Mouse (Mus musculus): ENCODE data around the gene Zfp592.

Zfp592 gene

DNA sequence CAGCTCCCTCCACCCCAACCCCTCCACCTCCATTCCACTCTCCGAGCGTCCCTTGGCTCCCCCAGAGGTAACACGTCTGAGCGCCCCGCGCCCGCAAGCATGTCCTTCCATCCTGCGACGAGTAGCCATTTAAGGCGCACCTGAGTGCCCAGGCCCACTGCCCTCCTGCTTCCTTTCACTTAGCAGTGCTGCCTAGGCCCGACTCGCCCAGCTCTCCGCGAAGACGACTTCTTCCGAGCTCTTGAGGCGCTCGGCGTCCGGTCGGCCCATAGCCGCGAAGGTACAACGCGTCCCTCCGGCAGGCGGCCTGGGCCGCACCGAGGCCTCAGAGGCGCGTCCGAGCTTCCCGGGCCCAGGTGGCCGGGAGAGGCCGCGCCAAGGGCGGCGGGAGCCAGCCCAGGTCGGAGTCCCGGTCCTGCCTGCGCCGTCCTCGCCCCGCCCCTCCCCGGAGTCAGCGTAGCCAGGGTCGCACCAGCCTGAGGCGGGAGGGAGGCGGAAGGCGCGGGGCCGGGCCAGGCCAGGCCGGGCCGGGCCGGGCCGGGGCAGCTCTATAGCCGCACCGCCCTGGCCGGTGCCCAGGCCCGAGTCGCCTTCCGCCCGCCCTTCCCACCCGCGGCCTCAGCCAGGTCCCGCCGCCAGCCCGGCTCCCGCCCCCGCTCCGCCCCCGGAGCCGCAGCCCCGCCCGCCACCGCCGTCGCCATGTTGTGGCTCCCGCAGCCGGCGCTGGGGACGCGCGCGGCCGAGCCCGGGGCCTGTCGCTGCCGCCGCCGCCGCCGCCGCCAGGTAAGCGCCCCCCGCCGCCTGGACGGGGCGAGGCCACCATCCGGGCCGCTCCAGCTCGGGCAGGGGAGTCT, at the start of gene Zfp592:
Zfp592 (plus strand) TSS at position 702 of the 854 bp plus-strand sequence.
- in situ Hi-C loops (cut with MboI, MseI): no loop called here

DNA sequence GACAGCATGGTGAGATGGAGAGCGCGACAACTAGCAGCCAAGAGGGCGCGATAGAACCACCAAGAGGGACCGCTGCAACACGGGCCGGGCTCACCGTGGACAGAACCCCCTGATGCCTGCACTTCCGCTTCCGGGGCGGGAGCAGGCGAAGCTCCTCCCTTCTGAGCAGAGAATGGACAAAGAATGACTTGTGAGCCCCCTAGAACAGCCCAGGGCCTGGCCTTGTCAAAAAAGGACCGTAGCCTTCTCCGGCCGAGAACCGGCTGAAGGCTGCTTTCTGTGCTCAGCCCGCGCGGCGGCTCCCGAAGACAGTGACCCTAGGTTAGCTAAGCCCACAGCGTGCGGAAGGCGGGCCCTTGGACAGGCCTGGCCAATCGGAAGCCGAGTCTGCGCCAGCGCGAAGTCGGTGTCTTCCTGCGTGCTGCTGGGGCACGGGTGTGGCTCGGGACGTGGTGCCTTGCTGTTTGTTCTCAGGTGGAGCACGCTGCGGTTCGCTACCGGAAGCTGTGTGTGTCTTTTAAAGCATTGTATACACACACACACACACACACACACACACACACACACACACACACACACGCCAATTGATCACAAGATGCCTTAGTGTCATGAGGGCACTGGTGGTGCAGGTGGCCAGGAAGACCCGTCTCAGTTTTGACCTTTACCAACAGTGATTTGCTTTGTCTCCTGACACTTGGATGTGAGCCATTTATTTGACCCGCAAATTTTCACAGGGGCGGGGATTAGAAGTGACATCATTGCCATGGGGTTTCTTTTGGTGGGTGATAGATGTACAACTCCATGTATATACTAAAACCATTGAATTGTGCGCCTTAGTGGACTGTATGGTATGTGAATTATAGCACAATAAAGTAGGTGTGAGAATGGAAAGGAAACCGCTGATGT, 45.8 kb upstream of the Zfp592 start, which contains the start of gene Sec11a:
Sec11a (minus strand) TSS at position 336 of the 906 bp plus-strand sequence.
- in situ Hi-C loops (cut with MboI, MseI): no loop called here

DNA sequence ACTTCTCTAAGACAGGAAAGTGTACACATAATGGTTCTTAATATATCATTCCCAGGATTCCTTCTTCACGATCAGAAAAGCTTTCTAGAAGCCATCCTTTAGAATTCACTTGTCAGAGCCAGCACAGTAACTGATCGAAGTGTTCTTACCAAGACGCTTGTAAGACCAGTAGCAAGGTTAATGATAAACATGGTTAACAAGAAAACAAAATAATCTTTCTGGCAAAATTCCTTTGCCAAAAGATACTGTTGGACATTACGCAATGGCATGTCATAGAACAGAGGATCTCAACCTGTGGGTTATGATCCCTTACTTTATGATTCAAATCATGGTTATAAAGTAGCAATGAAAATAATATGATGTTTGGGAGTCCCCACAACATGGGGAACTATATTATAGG, 42.0 kb upstream of the Zfp592 start:
- in situ Hi-C loops (cut with MboI, MseI): loop anchor here (5.0 kb wide), 1 partner anchor 51 kb away; no protein-coding TSS in a partner anchor

DNA sequence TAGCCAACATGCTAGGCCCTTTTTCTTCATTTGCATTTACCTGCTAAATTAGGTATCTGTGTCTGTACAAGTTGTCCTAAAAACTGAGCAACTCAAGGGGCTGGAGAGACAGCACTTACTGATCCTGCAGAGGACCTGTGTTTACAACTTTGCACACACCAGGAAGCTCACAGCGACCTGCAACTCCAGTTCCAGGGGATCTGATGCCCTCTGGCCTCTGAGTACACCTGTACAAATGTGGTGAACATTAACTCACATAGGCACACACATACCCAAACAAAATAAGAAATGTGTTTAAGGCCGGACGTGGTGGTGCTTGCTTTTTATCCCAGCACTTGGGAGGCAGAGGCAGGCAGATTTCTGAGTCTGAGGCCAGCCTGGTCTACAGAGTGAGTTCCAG, 41.3 kb upstream of the Zfp592 start:
- in situ Hi-C loops (cut with MboI, MseI): loop anchor here (5.0 kb wide), 1 partner anchor 50 kb away; no protein-coding TSS in a partner anchor

DNA sequence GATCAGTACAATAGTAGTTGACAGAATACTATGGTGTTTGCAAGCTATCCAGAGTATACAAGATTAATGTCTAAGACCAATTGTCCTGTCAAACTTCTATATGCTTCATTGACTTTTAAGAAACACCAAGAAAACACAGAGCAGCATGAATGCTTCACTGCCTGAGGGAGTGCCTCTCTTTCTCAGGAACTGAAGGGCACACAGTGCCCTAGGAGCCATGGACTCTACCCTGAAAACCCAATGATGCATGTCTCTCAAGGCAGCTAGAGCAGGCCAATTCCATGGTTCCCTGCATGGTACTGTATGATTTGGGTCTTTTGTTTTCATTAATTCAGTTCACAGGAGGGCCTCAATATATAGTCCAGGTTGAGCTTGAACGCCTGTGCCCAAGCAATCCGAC, 39.2 kb upstream of the Zfp592 start:
- in situ Hi-C loops (cut with MboI, MseI): loop anchor here (5.0 kb wide), 1 partner anchor 48 kb away; no protein-coding TSS in a partner anchor

DNA sequence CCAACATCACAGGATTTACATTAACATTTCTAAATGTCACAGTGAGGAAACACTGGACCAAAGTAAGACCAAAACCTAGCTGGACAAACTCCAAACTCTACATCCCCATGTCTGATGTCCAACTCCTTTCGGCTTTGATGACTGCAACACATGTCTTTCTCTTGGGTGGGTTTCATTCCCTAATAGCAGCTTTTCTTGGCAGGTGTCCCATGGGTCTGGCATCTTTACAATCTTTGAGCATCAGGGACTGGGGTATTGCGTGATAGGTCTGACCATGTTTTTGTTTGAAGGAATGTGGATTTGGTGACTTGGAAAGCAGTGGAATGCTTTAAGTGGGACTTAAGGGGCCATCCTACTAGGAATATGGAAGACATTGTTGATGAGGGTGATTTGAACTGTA, 36.6 kb upstream of the Zfp592 start:
- in situ Hi-C loops (cut with MboI, MseI): no loop called here

DNA sequence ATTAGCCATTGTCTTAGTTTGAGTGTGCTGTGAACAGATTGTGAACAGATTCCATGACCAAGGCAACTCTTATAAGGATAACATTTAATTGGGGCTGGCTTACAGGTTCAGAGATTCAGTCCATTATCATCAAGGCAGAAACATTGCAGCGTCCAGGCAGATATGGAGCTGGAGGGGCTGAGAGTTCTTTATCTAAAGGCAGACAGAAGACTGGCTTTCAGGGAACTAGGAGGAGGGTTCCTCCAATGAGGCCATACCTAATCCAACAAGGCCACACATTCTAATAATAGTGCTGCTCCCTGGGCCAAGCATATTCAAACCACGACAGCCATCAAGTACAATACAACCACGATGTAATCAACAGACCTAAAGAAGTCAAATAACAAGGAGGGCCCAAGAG, 34.5 kb upstream of the Zfp592 start:
- in situ Hi-C loops (cut with MboI, MseI): no loop called here

DNA sequence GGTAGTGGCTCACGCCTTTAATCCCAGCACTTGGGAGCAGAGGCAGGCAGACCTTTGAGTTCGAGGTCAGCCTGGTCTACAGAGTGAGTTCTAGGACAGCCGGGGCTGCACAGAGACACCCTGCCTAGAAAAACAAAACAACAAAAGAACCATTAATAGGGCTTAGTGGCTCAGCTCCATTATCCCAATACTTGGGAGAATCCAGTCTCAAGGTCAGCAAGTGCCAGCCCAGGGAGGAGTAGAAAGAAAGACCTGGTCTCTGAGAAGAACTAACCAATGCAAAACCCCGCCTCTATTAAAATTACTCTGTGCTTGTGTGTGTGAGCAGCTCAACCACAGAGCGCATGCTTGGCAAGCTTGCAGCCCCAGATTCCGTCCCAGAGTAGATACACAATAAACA, 30.7 kb upstream of the Zfp592 start:
- in situ Hi-C loops (cut with MboI, MseI): no loop called here

DNA sequence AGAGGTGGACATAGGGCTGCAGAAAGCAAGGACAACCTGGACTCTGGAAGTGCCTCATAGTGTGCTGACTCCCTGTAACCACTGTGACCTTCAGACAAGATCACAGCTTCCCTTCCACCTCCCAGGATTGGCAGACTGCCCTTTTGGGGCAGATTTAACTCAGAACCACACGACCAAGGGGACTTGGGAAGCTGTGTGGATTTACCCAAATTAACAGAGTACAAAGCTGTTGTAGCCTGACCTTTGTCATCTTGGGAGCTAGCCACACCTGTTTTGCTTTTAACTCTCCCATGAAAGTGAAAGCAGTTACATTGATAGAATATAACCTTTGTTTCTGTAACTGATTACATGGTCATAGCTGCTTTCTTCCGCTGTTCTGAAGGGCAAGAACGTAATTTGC, 22.6 kb upstream of the Zfp592 start:
- in situ Hi-C loops (cut with MboI, MseI): loop anchor here (5.0 kb wide), 1 partner anchor 86 kb away; the partner anchor contains the start of gene Alpk3

DNA sequence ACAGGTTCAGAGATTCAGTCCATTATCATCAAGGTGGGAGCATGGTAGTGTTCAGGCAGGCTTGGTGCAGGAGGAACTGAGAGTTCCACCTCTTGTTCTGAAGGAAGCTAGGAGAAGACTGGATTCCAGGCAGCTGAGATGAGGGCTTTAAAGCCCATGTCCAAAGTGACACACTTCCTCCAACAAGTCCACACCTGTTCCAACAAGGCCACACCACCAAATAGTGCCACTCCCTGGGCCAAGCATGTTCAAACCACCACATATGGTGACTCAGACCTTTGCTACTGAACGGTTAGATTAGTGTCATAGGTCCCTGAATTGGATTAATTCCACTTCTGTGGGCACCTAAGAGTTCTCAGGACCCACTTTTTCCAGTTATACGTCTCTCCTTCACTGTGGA, 22.1 kb upstream of the Zfp592 start:
- in situ Hi-C loops (cut with MboI, MseI): loop anchor here (5.0 kb wide), 1 partner anchor 86 kb away; the partner anchor contains the start of gene Alpk3

DNA sequence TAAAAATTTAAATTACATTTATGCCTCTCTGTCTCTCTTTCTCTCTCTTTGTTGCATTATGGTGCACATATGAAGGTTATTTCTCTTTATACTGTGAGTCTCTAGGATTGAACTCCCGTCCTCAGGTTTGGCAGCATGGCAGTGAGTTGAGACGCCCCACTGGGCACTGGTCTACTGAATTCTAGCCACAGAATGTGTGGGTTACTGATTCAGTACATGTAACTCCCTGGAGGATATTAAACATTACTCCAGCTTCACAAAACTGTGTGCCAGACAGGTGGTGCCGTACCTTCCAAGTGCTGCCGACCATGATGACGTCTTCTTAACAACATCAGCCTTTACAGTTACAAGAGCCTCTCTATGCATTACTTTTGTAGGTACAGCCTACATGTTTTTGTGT, 21.4 kb upstream of the Zfp592 start:
- in situ Hi-C loops (cut with MboI, MseI): loop anchor here (5.0 kb wide), 1 partner anchor 85 kb away; the partner anchor contains the start of gene Alpk3

DNA sequence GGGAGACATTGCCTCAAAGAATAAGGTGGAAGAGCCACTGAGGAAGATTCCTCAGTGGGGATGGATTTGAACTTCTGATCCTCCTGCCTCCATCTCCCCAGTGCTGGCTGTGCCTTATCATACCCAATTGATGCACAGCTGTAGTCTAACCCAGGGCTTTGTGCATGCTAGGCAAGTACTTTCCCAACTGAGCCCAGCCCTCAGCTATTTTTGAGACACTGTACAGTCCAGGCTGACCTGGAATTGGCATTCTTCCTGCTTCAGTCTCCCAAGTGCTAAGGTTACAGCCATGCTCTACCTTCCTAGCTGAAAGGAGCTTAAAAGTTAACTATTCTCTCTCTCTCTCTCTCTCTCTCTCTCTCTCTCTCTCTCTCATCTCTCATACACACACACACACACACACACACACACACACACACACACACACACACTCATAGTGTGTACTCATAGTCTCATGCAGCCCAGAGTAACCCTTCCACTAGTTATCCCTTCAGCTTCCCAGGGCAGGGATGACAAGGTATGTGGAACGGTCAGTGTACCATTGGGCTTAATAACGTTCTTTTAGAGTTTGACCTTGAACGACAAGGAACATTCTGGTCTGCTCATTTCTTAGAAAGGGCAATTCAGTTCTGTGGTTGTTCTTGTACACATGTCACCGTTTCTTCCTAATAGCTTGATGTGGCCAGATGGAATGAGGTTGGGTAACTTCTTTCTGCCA, 20.4 kb upstream of the Zfp592 start:
- in situ Hi-C loops (cut with MboI, MseI): loop anchor here (5.0 kb wide), 1 partner anchor 84 kb away; the partner anchor contains the start of gene Alpk3

DNA sequence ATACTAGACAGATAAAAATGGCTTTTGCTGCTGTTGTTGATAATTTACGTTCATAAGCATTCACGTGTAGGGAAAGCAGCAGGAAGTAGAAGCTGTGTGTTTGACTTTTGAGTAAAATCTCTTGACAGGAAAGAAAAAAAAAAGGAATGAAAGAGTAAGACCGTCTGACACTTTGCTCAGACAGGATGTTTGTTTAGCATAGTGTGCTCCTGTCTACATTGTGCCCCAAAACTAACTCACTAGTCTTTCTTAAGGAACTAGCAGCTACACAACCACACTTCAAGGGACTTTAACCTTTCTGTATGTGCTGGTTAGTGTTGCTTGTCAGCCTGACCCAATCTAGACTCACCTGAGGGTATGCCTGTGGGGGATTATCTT, 19.9 kb upstream of the Zfp592 start:
- in situ Hi-C loops (cut with MboI, MseI): loop anchor here (5.0 kb wide), 1 partner anchor 84 kb away; the partner anchor contains the start of gene Alpk3

DNA sequence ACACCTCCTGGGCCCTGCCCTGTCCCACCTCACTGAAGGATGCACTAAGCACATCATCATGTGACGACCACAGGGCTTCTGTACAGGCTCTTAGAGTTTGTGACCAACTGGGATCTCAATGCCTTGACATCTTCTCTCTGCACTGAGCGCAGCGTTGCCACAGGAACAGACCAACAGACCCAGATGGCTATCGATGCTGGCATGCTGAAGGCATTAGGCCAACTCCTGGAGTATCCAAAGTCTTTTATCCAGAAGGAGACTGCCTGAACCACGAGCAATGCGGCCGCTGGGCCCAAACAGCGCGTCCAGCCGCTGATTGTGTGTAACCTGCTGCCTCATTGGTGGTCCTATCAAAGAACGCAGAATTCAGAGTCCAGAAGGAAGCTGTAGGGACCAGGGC, 12.9 kb upstream of the Zfp592 start:
- in situ Hi-C loops (cut with MboI, MseI): no loop called here

DNA sequence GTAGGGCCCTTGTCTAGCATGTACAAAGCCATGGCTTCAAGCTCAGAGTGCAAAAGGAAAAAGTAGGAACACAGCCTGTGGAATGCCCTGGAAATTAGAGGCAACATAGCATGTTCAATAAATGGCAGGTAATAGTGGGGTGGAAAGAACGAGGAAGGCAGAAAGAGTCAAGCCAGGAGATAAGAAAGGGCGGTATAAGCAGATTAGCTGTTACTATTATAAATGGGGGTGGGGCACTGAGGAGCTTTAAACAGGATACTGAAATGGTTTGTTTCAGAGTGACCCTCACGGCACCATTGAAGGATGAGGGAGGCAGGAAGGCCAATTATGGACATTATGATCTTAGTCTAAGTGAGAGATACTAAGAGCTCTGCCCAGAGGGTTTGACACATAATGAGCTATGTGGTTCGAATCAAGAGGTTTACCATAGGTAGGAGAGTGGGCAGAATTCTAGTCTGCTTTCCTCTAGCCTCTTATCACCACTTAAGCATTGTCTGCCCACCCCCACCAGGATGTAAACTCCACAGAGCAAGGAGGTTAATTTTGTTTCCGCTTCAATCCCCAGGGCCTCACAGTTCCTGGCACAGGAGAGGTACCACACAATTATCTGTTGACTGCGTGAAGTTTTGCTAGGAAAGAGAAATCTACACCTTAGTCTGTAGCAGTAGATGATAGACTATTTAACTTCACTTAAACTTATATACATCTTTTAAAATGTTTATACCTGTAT, 6.9 kb upstream of the Zfp592 start:
- in situ Hi-C loops (cut with MboI, MseI): no loop called here

DNA sequence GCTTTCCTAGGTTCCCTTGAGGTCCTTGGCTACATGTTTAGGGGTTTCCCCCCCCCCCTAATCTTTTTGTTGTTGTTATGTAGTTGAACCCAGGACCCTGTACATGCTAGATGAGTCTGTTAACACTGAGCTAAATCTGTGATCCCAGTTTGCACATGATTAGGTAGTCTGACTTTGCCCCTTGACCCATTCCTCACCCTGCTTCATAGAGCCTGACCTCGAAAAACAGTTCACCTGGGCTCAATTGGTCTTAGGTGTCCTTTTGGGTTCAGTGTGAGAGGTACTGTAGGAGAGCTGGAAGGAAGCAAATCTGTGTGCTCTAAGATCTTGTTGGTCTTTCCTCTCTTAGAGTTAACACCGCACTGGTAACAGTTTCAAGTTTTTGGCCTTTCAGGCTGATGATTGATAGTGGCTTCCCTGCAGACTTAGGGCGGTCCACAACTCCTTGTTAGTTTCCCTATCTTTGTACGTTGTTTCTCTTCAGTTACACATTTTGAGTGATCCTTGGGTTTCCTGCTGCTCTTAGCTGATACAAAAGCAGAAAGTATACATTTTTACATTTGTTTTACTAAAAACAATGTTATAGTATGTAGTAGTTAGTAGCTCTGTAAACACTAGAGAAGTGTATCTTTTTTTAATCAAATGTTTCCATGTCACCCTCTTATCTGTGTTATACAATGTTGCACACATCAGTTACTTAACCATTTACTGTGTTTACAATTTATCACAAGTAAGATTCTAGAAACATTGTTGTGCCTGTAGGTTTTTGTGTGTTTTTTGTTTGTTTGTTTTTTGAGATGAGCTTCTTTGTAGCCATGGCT, 5.5 kb upstream of the Zfp592 start:
- in situ Hi-C loops (cut with MboI, MseI): no loop called here

DNA sequence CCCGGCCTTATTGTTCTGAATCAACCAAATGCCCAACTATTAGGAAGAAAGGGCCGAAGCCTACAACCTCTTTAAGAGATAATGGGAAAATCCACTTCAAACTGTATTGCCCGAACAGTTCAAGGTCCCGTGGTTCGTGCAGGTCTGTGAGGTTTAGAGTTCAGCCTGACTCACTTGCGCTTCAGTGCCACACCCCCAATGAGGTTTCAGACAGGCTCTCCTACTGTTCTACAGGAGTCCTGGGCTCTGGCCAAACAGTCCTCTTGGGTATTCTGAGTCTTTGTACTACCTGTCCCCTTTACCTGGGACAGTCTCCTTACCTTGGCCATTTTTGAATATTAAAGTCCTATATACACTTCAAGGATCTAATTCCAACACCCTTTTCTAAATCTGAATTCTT, 3.2 kb upstream of the Zfp592 start:
- in situ Hi-C loops (cut with MboI, MseI): no loop called here

DNA sequence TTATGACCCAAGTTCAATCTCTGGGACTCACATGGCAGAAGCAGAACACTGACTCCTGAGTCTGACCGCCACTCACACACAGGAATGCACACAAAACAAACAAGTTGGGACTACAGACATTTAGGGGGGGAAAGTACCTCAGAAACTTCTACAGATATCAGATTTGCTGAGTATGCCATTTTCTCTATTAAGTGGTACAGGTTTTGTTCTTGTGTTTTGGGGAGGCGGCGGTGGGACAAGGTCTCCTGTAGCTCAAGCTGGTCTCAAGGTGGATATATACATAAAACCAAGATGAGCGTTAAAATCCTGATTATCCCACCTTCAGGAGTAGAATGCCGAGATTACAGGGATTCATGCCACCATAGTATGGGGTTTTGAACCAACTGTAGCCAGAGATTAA, 1.9 kb upstream of the Zfp592 start:
- in situ Hi-C loops (cut with MboI, MseI): no loop called here

DNA sequence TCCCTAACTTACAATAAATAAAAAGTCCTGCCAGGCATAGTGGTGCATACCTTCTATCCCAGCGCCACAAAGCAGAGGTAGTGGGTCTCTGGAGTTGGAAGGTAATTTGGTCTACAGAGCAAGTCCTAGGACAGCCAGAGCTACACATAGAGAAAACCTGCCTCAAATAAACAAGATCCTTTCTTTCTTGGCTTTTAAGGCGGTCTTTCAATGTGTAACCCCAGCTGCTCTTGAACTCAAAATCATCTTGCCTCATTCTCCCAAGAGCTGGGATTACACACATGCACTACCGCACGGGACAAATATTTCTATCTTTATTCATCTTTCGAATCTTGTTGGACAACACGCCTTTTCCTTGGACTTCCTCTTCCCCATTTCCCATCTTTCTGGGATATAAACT, 1.4 kb upstream of the Zfp592 start:
- in situ Hi-C loops (cut with MboI, MseI): no loop called here

DNA sequence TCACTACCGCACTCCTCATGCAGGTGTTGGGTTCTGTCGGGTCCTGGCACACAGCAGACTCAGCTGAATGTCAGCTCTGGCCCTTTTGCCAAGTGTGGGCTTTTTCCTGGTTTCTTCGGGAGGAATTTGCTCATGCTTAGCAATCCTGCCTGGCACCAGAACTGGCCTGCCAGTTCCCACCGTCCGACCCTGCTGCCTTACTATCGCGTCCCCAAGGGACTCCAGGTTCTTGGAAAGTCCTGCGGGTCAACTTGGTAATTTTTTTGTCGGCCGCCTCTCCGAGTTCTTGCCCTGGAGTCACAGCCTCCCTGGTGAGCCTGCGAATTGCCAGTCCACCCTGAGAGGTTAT, 876 bp upstream of the Zfp592 start:
- in situ Hi-C loops (cut with MboI, MseI): no loop called here

Data from T-helper 2 cell (primary cell).